Mouse (Mus musculus) cerebellum, adult (tissue): ENCODE measurements around the gene Dock2.

ENCODE experiments used
- ATAC-seq: cut with Nextera tagmentation; 2 replicates; pipeline ENCODE4 v1.9.2; 2017; ENCODE audit warnings: mild to moderate bottlenecking, moderate library complexity, mixed read lengths; ENCODE audit not compliant: insufficient number of reproducible peaks, low FRiP score, low TSS enrichment

The Dock2 gene

DNA sequence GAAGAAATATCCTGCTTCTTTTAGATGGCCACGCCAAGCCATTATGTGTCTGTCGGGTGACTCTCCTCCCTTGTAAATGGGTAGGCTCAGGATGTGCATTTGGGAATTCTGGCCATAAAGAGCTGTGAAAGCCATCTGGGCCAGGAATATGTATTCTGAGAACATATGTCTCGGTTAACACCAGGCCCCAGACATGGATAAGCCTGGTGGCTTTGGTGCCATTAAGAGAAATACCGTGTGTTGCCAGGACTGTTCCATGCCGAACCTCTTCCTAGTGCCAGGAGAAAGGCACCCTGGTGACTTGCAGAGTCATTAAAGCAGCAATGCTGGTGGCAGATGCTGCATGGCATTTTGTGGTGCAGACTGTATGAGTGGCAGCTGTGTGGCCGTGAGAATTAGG, 406.0 kb downstream of the Dock2 start:
- ATAC-seq = no peak

- ATAC-seq = no peak
These were observed 408.1 kb downstream of the Dock2 start for GRCm38 (mm10) chr11:34375557-34375956.

- no peak for ATAC-seq
These were observed 411.5 kb downstream of the Dock2 start for GRCm38 (mm10) chr11:34372224-34372623.

- ATAC-seq = peak; percentile 64
These were observed 427.6 kb downstream of the Dock2 start for GRCm38 (mm10) chr11:34356109-34356508.

DNA sequence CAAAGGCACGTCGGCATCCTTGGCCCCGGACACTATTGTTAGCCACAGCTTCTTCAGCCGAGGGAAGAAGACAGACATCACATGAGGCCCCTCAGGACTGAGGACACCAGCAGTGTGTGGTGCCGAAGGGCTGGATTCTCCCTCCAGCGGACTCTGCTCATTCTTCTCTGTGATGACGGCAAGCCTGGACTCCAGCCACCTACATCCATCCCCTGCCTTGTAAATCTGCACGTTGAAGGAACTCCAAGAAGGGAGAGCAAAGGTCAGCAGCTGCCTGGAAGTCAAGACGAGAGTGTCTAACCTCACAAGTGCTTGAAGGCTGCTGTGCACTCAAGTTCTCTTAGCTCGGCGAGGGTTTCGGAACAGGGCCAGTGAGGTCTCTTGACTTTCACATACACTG, 428.3 kb downstream of the Dock2 start:
- no peak for ATAC-seq

- ATAC-seq = no peak
These were observed 434.1 kb downstream of the Dock2 start for GRCm38 (mm10) chr11:34349453-34350056.

GRCm38 (mm10) chr11:34348287-34348918, 435.3 kb downstream of the Dock2 start:
- ATAC-seq = 0 out of 2 replicates have a peak, but pooled peaks have one; percentile 41

- ATAC-seq = no peak
These were observed 439.4 kb downstream of the Dock2 start for GRCm38 (mm10) chr11:34344310-34344709.

- no peak for ATAC-seq
These were observed 439.9 kb downstream of the Dock2 start for GRCm38 (mm10) chr11:34343742-34344307.

DNA sequence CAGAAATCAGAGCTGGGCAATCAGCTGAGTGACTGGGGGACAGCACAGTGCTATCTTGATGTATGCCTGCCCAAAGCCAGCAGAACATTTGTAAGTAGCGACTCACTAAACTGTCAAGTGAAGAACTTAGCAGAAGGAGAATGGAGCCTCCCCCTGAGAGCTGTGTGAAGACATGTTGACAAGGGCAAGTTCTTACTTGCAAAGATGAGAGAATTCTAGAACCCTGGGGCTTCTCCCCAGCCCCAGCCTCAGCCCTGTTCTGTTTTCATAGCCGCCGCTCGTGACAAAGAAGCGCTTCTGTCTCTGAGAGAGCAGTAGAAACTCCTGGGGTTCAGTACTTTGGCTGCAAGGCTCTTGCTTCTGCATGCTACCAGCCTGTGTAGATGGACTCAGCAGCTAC, 444.0 kb downstream of the Dock2 start:
- ATAC-seq = no peak

GRCm38 (mm10) chr11:34337907-34338306, 445.8 kb downstream of the Dock2 start:
- ATAC-seq = no peak

DNA sequence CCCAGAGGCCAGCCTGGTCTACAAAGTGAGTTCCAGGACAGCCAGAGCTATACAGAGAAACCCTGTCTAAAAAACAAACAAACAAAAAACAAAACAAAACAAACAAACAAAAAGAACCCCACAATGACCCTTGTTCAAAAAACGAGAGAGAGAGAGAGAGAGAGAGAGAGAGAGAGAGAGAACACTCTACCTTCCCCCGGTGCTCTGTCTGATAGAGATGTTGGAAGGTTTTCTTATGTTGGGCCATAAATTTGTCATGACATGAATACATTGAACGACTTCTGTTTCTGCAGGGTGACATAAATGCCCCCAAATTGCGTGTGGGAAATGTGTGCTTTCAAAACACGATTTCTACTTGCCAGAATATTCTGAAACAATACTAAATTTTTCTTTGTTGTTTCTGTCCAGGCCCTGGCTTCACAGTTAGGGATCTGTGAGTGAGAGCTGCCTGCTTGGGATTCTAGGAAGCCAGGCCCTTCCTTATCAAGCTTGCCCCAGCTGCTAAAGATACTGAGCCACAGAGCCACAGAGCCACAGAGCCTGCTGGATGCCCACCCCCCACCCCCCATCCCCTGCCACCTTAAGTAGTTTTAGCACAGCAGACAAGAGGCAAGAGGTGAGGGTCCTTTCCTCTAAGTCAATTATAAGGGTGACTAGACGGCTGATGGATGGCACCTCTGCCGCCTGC, 451.2 kb downstream of the Dock2 start:
- ATAC-seq = no peak

DNA sequence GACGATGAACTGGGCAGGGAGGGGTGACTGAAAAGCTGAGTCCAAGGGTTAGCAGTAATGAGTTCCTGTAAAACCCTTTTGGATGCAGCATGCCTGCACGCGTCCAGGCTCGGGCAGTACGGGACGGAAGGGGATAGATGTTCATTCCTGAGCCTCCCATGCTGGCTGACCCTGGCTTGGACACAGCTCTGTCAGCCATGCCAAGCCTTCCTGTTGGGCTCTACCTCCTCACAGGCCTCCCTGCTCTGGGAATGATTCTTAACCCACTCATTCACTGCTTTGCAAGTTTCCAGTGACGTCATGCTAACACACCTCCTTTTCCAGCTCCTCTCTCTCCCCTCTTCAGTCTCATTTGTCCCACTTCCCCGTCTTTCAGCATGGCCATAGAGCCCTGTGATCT, 460.0 kb downstream of the Dock2 start:
- ATAC-seq = no peak

- no peak for ATAC-seq
These were observed 464.4 kb downstream of the Dock2 start for GRCm38 (mm10) chr11:34319282-34319681.

GRCm38 (mm10) chr11:34317001-34317400, 466.7 kb downstream of the Dock2 start:
- ATAC-seq = no peak

DNA sequence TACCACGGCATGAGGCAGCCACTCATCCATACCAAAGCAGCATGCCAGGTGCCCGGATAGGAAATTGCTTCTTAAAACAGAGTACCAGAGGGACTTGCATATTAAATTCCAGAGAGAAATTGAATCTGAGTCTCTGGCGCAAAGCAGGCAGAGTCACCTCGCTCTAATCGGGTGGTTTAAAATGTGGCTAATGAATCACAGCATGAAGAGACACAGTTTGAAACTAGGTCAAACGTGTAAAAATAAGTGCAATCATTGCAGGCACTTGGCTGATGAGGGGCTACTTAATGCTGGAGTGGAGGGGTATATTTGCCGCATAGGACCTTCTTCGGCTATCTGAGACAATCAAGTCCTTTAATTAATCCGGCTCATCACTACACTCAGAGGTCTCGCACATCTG, 467.5 kb downstream of the Dock2 start:
- ATAC-seq = no peak

- no peak for ATAC-seq
These were observed 468.3 kb downstream of the Dock2 start for GRCm38 (mm10) chr11:34315383-34315782.

- ATAC-seq = peak; percentile 65; the same call in 1 of the 2 replicates
These were observed 468.9 kb downstream of the Dock2 start, which contains the start of gene Fam196b for GRCm38 (mm10) chr11:34314534-34315379. Gene Fam196b, plus strand, starts transcription at chr11:34314822.

- ATAC-seq = no peak
These were observed 471.5 kb downstream of the Dock2 start for GRCm38 (mm10) chr11:34312208-34312607.

GRCm38 (mm10) chr11:34311717-34312116, 472.0 kb downstream of the Dock2 start:
- no peak for ATAC-seq
